Mouse (Mus musculus) gastrocnemius, postnatal 10 days (tissue): Measurements from ENCODE around the gene Zmym2. TPM values are rescaled to one million over a fixed set of nuclear protein-coding genes. Genes with fewer than 3 reads are reported as not detected.

Experiments
- DNase-seq: peaks from one replicate; pipeline ENCODE4 v3.0.0; 2021; ENCODE audit warnings: mixed read lengths
- total RNA-seq, 2 experiments: library from RNA; stranded (reverse); gene quantifications; 2 replicates each; pipeline ENCODE4 v1.2.3; 2021

The Zmym2 gene
- total RNA-seq, 2 experiments from 2014 or later: 36.9 to 43.6 TPM

- DNase-seq: no peak
Measured at GRCm38 (mm10) chr14:56918532-56918931, 32.1 kb downstream of the Zmym2 start.

GRCm38 (mm10) chr14:56935481-56935880 lies 49.0 kb downstream of the Zmym2 start:
- DNase-seq: no peak

GRCm38 (mm10) chr14:56939903-56940302 lies 53.5 kb downstream of the Zmym2 start:
- no peak for DNase-seq

GRCm38 (mm10) chr14:56952928-56953327 lies 66.5 kb downstream of the Zmym2 start:
- no peak for DNase-seq

GRCm38 (mm10) chr14:56954393-56954792 lies 67.9 kb downstream of the Zmym2 start:
- no peak for DNase-seq

GRCm38 (mm10) chr14:56963969-56964734 lies 77.7 kb downstream of the Zmym2 start:
- DNase-seq: no peak

- no peak for DNase-seq
Measured at GRCm38 (mm10) chr14:56969653-56970052, 83.2 kb downstream of the Zmym2 start.

- DNase-seq: no peak
Measured at GRCm38 (mm10) chr14:56970160-56970559, 83.7 kb downstream of the Zmym2 start.

GRCm38 (mm10) chr14:56978045-56978655 lies 91.7 kb downstream of the Zmym2 start:
- DNase-seq: no peak

- DNase-seq: no peak
Measured at GRCm38 (mm10) chr14:56988621-56989020, 102.2 kb downstream of the Zmym2 start.

Other genes starting within 250 kb of the Zmym2 start
- gene Mphosph8, start 218.4 kb upstream of the Zmym2 start, total RNA-seq: 10 to 100 TPM; 13.6 to 16.6 TPM
- gene Pspc1, start 108.3 kb upstream of the Zmym2 start, total RNA-seq: 10 to 100 TPM; 15.6 to 17.8 TPM
- 10 to 100 TPM; 18.9 to 24.3 TPM for gene Zmym5, start 74.9 kb upstream of the Zmym2 start, total RNA-seq
- gene Gja3, start 171.4 kb downstream of the Zmym2 start, total RNA-seq: 1 to 10 TPM; 5.3 to 6.7 TPM
- under 1 TPM; 0.31 to 0.95 TPM for gene Gjb2, start 218.0 kb downstream of the Zmym2 start, total RNA-seq
- gene Gm4491, start 229.2 kb downstream of the Zmym2 start, total RNA-seq: not detected
- under 1 TPM in 1 of 2 experiments, not detected in 1; 0.16 TPM for gene Gjb6, start 247.0 kb downstream of the Zmym2 start, total RNA-seq